Mouse (Mus musculus) small intestine, adult 2 months (tissue): ENCODE data around the gene Cks2. TPM values are rescaled to one million over a fixed set of nuclear protein-coding genes. Genes with fewer than 3 reads are reported as not detected.

Experiments used
- H3K27ac ChIP-seq: fragments of 200-500 bp; 2 replicates; pipeline ENCODE4 v1.5.1; 2012; ENCODE audit warnings: low read depth, low read length, control low read depth, inconsistent platforms; ENCODE audit not compliant: insufficient read depth
- H3K27me3 ChIP-seq: fragments of 200-500 bp; 2 replicates; pipeline ENCODE4 v1.6.1; 2012; ENCODE audit warnings: mild to moderate bottlenecking, moderate library complexity, low read length, inconsistent platforms; ENCODE audit not compliant: control insufficient read depth, insufficient read depth
- H3K36me3 ChIP-seq: fragments of 200-500 bp; 2 replicates; pipeline ENCODE4 v1.6.1; 2012; ENCODE audit warnings: mild to moderate bottlenecking, low read length, control low read depth, inconsistent platforms; ENCODE audit not compliant: control insufficient read depth, insufficient read depth
- H3K4me1 ChIP-seq: fragments of 200-500 bp; 2 replicates; pipeline ENCODE4 v1.6.1; 2012; ENCODE audit warnings: low read length, inconsistent platforms, mixed read lengths; ENCODE audit not compliant: control insufficient read depth, insufficient read depth, insufficient read length
- H3K4me3 ChIP-seq: fragments of 200-500 bp; 2 replicates; pipeline ENCODE4 v1.5.1; 2012; ENCODE audit warnings: low read depth, mild to moderate bottlenecking, control low read depth, inconsistent platforms, low read length, moderate library complexity
- CTCF ChIP-seq: fragments of 200-500 bp; IDR thresholded peaks from 2 replicates; pipeline ENCODE4 v1.5.1; 2012; ENCODE audit warnings: low read depth, mild to moderate bottlenecking, control low read depth, inconsistent platforms, low read length, moderate library complexity, mixed read lengths; ENCODE audit not compliant: insufficient replicate concordance, insufficient read length; ENCODE audit errors: extremely low read depth
- POLR2A ChIP-seq: fragments of 200-500 bp; IDR thresholded peaks from 2 replicates; pipeline ENCODE4 v1.6.1; 2012; ENCODE audit warnings: low read depth, mild to moderate bottlenecking, control low read depth, inconsistent platforms, low read length, moderate library complexity
- WGBS: fragments of 180-500 bp; shearing (Covaris S2); methylation state at CpG from one replicate; pipeline ENCODE4 v1.1.7; 2018; 5-methylcytosine and 5-hydroxymethylcytosine counted together
- polyA plus RNA-seq: library from polyadenylated mRNA; depleted of rRNA; stranded (reverse); fragments of >200 nt; gene quantifications from 2 replicates; pipeline ENCODE4 v1.2.3, GENCODE M21; 2012

The Cks2 gene
- polyA plus RNA-seq, 1 experiment = 32.5 TPM

DNA sequence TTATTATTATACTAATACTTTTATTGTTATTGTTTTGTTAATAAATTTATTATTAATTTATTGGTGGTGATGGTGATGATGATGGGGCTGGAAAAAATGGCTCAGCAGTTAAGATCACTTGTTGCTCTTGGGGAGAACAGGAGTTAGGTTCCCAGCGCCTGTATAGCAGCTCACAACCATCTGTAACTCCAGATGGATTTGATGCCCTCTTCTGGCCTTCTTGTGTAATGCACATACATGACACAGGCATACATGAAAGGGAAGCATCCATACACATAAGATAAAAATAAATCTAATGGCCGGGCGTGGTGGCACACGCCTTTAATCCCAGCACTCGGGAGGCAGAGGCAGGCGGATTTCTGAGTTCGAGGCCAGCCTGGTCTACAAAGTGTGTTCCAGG, 35.8 kb upstream of the Cks2 start:
- 90% methylated on average over 7 of the region's 7 CpGs for WGBS
- Histone ChIP-seq H3K27ac (no peak overlapping the region), H3K36me3 (no peaks in the 10 kb centered on the region), H3K4me3 (no peak overlapping the region), H3K27me3 (peaks cover 6% of the 10 kb centered on the region; the same call in 1 of the 2 replicates), H3K4me1 (no peaks in the 10 kb centered on the region)
- no peak for TF ChIP-seq CTCF
- no peak for TF ChIP-seq POLR2A

DNA sequence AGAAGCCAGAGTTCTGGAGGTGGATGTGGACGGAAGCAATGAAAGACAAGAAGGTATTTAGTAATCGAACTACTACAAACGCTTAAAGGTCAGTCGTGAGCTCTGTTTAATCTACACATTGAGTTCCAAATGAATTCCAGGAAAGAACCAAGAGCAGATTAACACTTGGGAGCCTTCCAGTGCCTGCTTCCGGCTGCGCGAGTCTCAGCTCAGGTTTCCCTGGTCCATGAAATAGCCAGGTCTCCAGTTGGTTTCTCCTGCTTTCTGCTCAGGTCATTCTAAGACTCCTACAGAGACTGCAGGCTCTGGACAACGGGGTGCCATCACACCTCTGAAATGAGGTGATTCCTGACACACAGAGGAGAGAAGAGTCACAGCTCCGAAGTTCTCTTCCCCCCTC, 34.0 kb upstream of the Cks2 start:
- TF ChIP-seq CTCF (no peak), POLR2A (no peak)

DNA sequence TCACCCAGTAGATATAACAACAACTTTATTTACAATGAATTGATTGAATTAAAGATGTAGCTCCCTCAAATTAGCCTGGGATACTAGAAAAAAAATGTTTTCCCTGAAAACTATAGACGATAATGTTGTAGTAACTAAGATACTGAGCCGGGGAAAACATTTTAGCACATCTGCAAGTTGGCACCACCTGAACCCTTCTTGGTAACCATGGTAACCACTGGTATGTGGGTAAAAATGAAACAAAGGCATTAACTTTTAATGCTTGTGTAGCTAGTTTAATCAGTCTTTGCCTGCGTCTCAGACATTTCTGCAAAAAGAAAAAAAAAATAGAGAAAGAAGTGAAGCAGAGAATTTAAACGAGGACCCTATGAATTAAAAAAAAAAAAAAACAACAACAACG, 33.5 kb upstream of the Cks2 start:
- no peak overlapping the region for H3K27ac ChIP-seq
- no peak overlapping the region for H3K4me3 ChIP-seq
- H3K4me1 ChIP-seq = no peaks in the 10 kb centered on the region
- H3K36me3 ChIP-seq = no peaks in the 10 kb centered on the region
- WGBS = 48% methylated on average over 5 of the region's 5 CpGs
- TF ChIP-seq CTCF (no peak), POLR2A (no peak)
- H3K27me3 ChIP-seq = peaks cover 6% of the 10 kb centered on the region; the same call in 1 of the 2 replicates

More for the DNA sequence above, 34.0 kb upstream of the Cks2 start:
- Histone ChIP-seq H3K27ac (no peak overlapping the region), H3K4me1 (no peaks in the 10 kb centered on the region), H3K36me3 (no peaks in the 10 kb centered on the region), H3K4me3 (no peak overlapping the region), H3K27me3 (peaks cover 6% of the 10 kb centered on the region; the same call in 1 of the 2 replicates)
- WGBS = 13% methylated on average over 9 of the region's 9 CpGs

DNA sequence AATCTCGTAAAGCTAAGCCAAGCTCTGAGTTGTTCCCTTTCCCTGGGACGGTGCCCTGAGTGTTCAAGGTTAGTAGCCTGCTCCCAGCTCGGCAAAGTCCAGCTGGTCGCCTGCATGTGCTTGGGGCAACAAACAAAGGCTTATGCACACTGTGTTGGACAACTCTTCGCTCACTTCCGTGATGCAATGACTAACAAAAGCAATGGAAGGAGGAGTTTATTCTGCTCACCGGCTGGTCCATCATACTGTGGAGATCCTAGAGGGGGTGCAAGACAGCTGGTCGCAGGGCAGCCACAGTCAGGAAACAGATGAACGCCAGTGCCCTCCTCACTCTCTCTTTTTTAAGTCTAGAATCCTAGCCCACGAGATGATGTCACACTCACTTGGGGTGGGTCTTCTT, 29.2 kb upstream of the Cks2 start:
- WGBS = 34% methylated on average over 10 of the region's 10 CpGs
- no peaks in the 10 kb centered on the region for H3K4me1 ChIP-seq
- TF ChIP-seq POLR2A (no peak), CTCF (no peak)
- no peak overlapping the region for H3K27ac ChIP-seq
- peaks cover 4% of the 10 kb centered on the region; the same call in 1 of the 2 replicates for H3K27me3 ChIP-seq
- H3K36me3 ChIP-seq = no peaks in the 10 kb centered on the region
- H3K4me3 ChIP-seq = no peak overlapping the region

DNA sequence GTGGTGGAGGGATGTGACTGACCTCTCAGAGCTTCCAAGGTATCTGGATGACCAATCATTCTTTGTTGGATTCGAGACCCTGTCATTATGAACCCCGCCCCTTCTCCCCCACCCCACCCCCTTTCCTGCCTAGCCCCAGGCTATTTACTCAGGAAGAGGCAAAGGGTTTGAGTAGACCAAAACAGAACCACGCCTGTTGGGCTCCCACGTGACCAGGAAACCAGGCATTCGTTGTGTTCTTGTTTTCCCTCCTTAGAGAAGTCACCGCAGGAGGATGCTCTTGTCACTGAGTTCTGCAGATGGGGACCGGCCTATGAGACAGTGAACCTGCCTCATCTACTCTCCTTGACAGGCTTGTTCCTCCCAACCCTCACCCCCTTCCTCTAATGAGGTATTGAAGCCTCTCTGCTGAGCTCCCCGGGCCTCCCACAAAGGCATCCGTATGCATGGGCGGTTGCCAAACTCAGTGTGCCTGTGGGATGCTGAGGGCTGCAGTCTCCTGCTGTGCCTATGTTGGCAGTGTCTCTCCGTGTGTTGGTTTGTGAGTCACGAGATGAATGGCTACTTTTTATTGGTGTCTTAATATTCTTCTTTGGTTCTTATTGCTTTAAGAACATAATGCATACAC, 28.5 kb upstream of the Cks2 start:
- Histone ChIP-seq H3K4me3 (no peak overlapping the region), H3K27me3 (no peaks in the 10 kb centered on the region), H3K27ac (no peak overlapping the region), H3K36me3 (no peaks in the 10 kb centered on the region), H3K4me1 (no peaks in the 10 kb centered on the region)
- WGBS = 27% methylated on average over 12 of the region's 12 CpGs
- TF ChIP-seq CTCF (no peak), POLR2A (no peak)

DNA sequence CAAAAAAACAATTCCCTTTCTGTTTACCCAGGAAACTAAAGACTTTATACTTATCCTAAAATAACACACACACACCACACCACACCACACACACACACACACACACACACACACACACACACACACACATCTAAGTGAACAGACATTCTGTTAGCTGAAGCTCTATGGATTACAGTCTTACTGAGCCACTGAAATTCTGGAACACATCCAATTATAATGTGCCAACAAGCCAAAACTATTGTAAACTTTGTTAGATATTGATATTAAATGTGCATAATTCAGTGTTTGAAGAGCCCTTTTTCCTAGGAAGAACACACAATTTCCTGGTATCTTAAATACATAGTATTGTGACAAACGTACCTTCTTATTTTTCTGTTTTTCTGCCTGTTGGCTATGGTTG, 27.7 kb upstream of the Cks2 start:
- Histone ChIP-seq H3K27me3 (no peaks in the 10 kb centered on the region; the same call in 1 of the 2 replicates), H3K4me3 (no peak overlapping the region), H3K4me1 (no peaks in the 10 kb centered on the region), H3K36me3 (no peaks in the 10 kb centered on the region), H3K27ac (no peak overlapping the region)
- WGBS = 54% methylated on average over 1 of the region's 1 CpGs
- no peak for TF ChIP-seq POLR2A
- TF ChIP-seq CTCF = no peak

DNA sequence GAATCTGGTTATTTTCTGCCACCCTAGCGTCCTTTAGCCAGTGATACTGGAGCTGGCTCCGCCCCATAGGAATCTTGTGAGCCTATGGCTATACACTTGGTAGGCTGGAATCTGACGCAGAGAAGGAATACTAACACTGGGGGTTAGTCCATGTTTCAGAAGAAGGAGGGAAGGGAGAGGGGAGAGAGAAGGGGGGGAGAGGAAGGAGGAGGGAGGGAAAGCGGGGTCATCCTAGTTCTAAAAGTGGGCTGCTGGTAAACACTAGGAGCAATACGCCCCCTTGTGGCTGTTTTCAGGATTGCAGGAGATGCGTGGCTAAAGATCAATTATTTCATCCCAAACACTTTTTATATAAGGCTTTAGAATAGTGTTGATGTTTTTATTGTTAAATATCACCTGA, 27.2 kb upstream of the Cks2 start:
- Histone ChIP-seq H3K36me3 (no peaks in the 10 kb centered on the region), H3K27ac (no peak overlapping the region), H3K4me3 (no peak overlapping the region), H3K4me1 (no peaks in the 10 kb centered on the region), H3K27me3 (no peaks in the 10 kb centered on the region; the same call in 1 of the 2 replicates)
- TF ChIP-seq POLR2A (no peak), CTCF (peak; percentile 85; the same call in 1 of the 2 replicates)
- WGBS = 21% methylated on average over 6 of the region's 6 CpGs
